Mouse (Mus musculus) E14TG2a.4 (cell line): ENCODE measurements around the gene Fetub.

Source experiments
- CTCF ChIP-seq: conservative IDR thresholded peaks from 2 replicates; pipeline ENCODE4 v1.5.1; 2014; ENCODE audit warnings: low read length
- NANOG ChIP-seq: IDR thresholded peaks from 2 replicates; pipeline ENCODE4 v1.6.1; 2014; ENCODE audit warnings: borderline replicate concordance, low read length, mixed read lengths
- POU5F1 ChIP-seq: IDR thresholded peaks from 2 replicates; pipeline ENCODE4 v1.6.1; 2014; ENCODE audit warnings: low read length, borderline replicate concordance

DNA sequence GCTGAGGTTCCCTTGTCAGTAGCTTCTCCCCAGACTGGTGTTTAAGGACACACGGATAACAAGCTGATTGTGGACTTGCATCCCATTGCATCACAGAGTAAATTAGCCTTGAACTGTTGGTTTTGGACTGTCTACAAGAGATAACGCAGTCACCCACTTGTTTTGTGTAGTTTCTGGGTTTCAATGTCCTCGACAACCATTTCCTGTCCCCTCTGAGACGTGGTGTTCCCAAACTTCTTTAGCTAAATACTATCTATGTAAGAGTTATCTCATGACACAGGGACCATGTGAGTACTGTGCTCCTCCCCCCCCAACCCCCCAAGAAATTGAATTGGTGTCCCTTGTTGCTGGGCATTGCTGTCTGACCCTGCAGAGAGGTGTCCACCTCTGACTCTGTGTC lies 36.6 kb upstream of the Fetub start:
- no peak for TF ChIP-seq CTCF
- TF ChIP-seq NANOG, result no peak
- no peak for TF ChIP-seq POU5F1
